Mouse (Mus musculus) intestine, embryonic 15.5 days (tissue): ENCODE measurements around the gene Ehmt1. TPM values are rescaled to one million over a fixed set of nuclear protein-coding genes. Genes with fewer than 3 reads are reported as not detected.

Source experiments
- ATAC-seq: fragments of 200-750 bp; cut with Nextera tagmentation; 2 replicates; pipeline ENCODE4 v1.8.0; 2017; ENCODE audit warnings: moderate TSS enrichment, moderate library complexity
- H3K27ac ChIP-seq: fragments of 300-500 bp; sonication (generic); 2 replicates; pipeline ENCODE4 v1.5.1; 2015; ENCODE audit warnings: mild to moderate bottlenecking, inconsistent platforms
- H3K27me3 ChIP-seq: fragments of 300-500 bp; sonication (generic); replicated peaks from 2 replicates; pipeline ENCODE4 v1.6.1; 2015; ENCODE audit warnings: inconsistent platforms
- H3K36me3 ChIP-seq: fragments of 300-500 bp; sonication (generic); 2 replicates; pipeline ENCODE4 v1.6.1; 2015; ENCODE audit warnings: inconsistent platforms
- H3K4me1 ChIP-seq: fragments of 300-500 bp; sonication (generic); replicated peaks from 2 replicates; pipeline ENCODE4 v1.6.1; 2015; ENCODE audit warnings: inconsistent platforms
- H3K4me2 ChIP-seq: fragments of 300-500 bp; sonication (generic); replicated peaks from 2 replicates; pipeline ENCODE4 v1.6.1; 2015; ENCODE audit warnings: mild to moderate bottlenecking, inconsistent platforms
- H3K4me3 ChIP-seq: fragments of 300-500 bp; sonication (generic); replicated peaks from 2 replicates; pipeline ENCODE4 v1.5.1; 2015; ENCODE audit warnings: inconsistent platforms
- H3K9ac ChIP-seq: fragments of 300-500 bp; sonication (generic); 2 replicates; pipeline ENCODE4 v1.6.1; 2015; ENCODE audit warnings: inconsistent platforms
- H3K9me3 ChIP-seq: fragments of 300-500 bp; sonication (generic); 2 replicates; pipeline ENCODE4 v1.6.1; 2016; ENCODE audit warnings: inconsistent platforms
- WGBS: fragments of 180-500 bp; shearing (Covaris S2); methylation state at CpG from one replicate; pipeline ENCODE4 v1.1.7; 2015; 5-methylcytosine and 5-hydroxymethylcytosine counted together
- polyA plus RNA-seq: library from polyadenylated mRNA; unstranded; fragments of >200 nt; fragmentation: Nextera tagmentation; extraction: Ambion mirVana; gene quantifications from 2 replicates; pipeline ENCODE4 v1.2.1, GENCODE M21; 2015

The Ehmt1 gene
- polyA plus RNA-seq, 1 experiment from 2014 or later = 72.4 TPM

DNA sequence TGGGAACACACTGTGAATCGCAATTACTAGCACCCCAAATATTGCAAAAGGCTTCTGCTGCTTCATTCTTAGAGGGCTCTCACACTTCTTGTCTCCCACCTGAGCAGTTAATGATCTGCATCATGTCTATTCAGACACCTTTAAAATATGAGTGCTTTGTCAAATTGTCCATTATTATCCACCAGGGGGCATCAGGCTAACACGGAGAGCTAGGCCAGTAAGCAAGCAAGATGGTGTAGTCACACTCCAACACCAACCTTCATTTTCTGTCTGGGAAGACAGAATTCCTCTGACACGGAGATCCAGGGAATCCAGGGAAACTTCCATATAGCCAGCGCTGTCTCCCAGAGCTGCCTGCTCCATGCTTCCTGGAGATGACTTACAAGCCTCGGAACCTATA is 67.0 kb downstream of the Ehmt1 start:
- 73% methylated on average over 5 of the region's 5 CpGs for WGBS
- Histone ChIP-seq H3K9ac (no peak overlapping the region), H3K27ac (no peak overlapping the region), H3K4me2 (no peak overlapping the region), H3K9me3 (no peaks in the 10 kb centered on the region), H3K36me3 (peaks cover 26% of the 10 kb centered on the region), H3K4me3 (no peak overlapping the region), H3K4me1 (no peaks in the 10 kb centered on the region), H3K27me3 (no peaks in the 10 kb centered on the region)
- no peak for ATAC-seq

DNA sequence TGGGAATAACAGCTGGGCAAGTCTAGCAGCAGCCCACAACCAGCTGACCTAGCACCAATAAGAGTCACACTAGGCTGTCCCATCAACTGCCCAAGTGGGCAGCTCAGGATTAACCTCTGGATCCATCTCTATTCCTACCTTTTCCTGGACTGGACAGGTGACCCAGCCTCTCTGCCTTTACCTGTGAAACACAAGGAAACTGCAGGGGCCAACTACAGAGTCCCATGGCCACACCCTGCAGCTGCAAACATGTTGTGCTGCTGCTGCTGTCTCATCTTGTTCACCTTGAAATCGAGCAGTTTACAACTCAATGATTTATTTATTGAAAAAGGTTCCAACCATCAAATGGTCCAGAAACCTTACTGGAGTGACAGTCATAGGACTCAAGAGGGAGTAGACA is 72.9 kb downstream of the Ehmt1 start:
- H3K27ac ChIP-seq = no peak overlapping the region
- 56% methylated on average over 1 of the region's 1 CpGs for WGBS
- peaks cover 21% of the 10 kb centered on the region for H3K36me3 ChIP-seq
- no peak overlapping the region for H3K4me2 ChIP-seq
- no peak for ATAC-seq
- no peaks in the 10 kb centered on the region for H3K4me1 ChIP-seq
- H3K9me3 ChIP-seq = no peaks in the 10 kb centered on the region
- no peak overlapping the region for H3K4me3 ChIP-seq
- no peaks in the 10 kb centered on the region for H3K27me3 ChIP-seq
- no peak overlapping the region for H3K9ac ChIP-seq

DNA sequence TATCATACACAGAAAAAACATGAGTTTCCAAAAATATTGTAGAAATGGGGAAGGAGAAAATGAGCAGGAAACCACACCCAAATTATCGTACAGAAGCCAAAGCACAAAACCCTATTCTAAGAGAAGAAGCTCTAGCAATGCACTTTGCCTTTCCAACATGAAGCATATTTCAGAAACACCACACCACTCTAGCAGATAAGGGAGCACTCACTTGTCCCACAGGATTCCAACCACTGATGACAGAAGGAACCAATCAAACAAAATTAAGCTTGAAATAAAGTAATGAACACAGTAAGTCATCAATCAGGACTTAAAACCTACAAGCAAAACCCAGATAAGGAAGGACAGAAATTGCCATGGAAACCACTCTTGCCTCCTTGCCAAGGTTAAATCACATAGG is 74.2 kb downstream of the Ehmt1 start:
- Histone ChIP-seq H3K36me3 (peaks cover 26% of the 10 kb centered on the region), H3K4me3 (no peak overlapping the region), H3K9ac (no peak overlapping the region), H3K4me1 (no peaks in the 10 kb centered on the region), H3K27ac (no peak overlapping the region), H3K27me3 (no peaks in the 10 kb centered on the region), H3K9me3 (no peaks in the 10 kb centered on the region), H3K4me2 (no peak overlapping the region)
- 83% methylated on average over 1 of the region's 1 CpGs for WGBS
- ATAC-seq = no peak

DNA sequence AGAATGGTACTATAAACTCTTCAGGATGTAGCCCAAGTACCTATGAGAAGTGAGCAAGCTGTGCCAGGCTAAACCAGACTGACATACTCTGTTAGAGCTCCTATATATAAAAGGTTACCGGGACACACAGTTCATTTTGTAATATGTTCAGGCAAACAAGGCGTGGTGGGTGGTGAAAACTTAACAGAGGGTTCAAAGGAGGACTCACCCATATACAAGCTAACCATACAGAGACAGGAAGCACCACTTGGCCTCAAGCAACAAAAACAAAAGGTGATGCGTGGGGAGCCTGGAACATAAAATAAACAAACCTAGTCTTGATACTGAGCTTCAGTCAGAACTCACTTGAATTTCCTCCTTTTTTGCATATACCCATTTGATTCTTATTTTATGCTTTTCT is 88.8 kb downstream of the Ehmt1 start:
- Histone ChIP-seq H3K9me3 (no peaks in the 10 kb centered on the region), H3K4me2 (no peak overlapping the region), H3K27me3 (no peaks in the 10 kb centered on the region), H3K36me3 (peaks cover 13% of the 10 kb centered on the region), H3K27ac (no peak overlapping the region), H3K4me1 (no peaks in the 10 kb centered on the region), H3K9ac (no peak overlapping the region), H3K4me3 (no peak overlapping the region)
- no peak for ATAC-seq
- WGBS = 74% methylated on average over 3 of the region's 3 CpGs

DNA sequence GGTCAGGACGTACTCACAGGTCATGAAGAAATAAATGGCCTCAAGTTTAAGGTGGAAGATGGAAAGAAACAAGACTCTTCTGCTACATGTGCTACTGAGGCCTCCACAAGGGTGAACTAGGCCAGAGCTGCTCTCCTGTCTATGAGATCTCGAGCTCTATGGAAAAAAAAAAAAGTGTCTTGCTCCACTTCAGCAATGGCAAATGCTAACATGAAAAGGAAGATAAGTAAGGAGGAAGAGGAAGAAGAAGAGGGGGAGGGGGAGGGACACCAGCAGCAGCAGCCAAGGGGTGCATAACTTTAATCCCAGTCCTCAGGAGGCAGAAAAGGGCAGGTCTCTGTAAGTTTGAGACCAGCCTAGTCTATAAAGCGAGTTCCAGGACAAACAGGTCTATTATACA is 109.7 kb downstream of the Ehmt1 start:
- Histone ChIP-seq H3K4me3 (no peak overlapping the region), H3K9ac (no peak overlapping the region), H3K36me3 (peaks cover 39% of the 10 kb centered on the region), H3K27me3 (no peaks in the 10 kb centered on the region), H3K27ac (no peak overlapping the region), H3K4me2 (no peak overlapping the region), H3K9me3 (no peaks in the 10 kb centered on the region), H3K4me1 (no peaks in the 10 kb centered on the region)
- 80% methylated on average over 3 of the region's 3 CpGs for WGBS
- ATAC-seq = no peak

DNA sequence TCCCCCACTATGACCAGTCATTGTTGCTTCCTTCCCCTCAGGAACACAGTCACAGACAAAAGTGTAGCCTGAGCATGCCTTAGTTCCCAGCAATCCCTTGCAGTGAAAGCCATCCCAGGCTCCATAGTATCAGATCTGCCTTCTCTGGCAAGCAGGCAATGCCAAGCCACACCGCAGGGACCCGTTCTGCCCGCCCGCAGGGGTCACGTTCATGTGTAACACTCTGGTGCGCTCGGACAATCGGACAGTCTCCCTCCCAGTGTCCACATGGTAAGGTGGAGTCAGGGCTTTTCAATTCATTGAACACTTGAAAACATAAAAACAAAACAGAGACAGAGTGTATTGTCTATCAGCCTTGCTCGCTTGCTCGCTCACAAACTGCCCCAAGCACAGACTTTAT is 111.7 kb downstream of the Ehmt1 start:
- Histone ChIP-seq H3K36me3 (peaks cover 35% of the 10 kb centered on the region), H3K4me1 (no peaks in the 10 kb centered on the region), H3K4me2 (no peak overlapping the region), H3K27me3 (no peaks in the 10 kb centered on the region), H3K4me3 (no peak overlapping the region), H3K27ac (no peak overlapping the region), H3K9ac (no peak overlapping the region), H3K9me3 (no peaks in the 10 kb centered on the region)
- WGBS = 97% methylated on average over 10 of the region's 10 CpGs
- no peak for ATAC-seq

DNA sequence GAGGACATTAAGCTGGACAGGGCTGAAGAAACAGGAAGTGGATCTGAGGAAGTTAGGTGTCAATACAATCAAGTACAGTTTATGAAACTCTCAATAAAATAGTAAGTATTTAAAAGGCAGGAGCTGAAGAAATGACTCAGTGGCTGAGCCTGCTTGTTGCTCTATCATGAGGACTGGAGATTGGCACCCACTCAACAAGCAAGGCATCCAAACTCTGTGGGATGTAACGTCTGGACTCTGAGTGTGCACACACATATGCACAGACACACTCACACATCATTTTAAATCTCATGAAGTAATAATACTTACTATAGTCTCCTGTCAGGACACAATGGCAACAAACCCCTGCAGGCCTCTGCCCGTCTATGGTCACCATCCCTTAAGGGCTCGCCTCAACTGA is 112.4 kb downstream of the Ehmt1 start:
- H3K4me3 ChIP-seq = no peak overlapping the region
- H3K9me3 ChIP-seq = no peaks in the 10 kb centered on the region
- no peak overlapping the region for H3K4me2 ChIP-seq
- ATAC-seq = no peak
- H3K4me1 ChIP-seq = no peaks in the 10 kb centered on the region
- no peaks in the 10 kb centered on the region for H3K27me3 ChIP-seq
- H3K27ac ChIP-seq = no peak overlapping the region
- H3K9ac ChIP-seq = no peak overlapping the region
- WGBS = 88% methylated on average over 3 of the region's 3 CpGs
- H3K36me3 ChIP-seq = peaks cover 33% of the 10 kb centered on the region

DNA sequence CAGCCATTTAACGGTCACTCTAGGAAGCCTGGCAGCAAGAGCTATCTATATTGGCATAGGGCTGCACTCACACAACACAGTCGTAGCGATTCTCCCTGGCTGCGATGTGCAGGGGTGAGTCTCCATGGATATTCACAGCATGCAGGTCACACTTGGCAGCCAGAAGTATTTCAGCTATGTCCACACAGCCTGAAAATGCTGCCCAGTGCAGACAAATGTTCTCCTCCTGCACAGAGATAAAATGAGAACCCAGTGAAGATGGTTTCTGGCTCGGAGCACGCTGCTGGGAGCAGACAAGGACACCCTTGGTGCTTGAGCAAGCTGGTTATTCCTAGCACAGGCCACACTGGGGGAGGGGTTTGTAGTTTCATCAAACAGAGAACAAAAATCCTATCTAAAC is 113.3 kb downstream of the Ehmt1 start:
- Histone ChIP-seq H3K27ac (no peak overlapping the region), H3K36me3 (peaks cover 42% of the 10 kb centered on the region), H3K4me2 (no peak overlapping the region), H3K27me3 (no peaks in the 10 kb centered on the region), H3K9me3 (no peaks in the 10 kb centered on the region), H3K4me1 (no peaks in the 10 kb centered on the region), H3K9ac (no peak overlapping the region), H3K4me3 (no peak overlapping the region)
- WGBS = 92% methylated on average over 6 of the region's 6 CpGs
- no peak for ATAC-seq

DNA sequence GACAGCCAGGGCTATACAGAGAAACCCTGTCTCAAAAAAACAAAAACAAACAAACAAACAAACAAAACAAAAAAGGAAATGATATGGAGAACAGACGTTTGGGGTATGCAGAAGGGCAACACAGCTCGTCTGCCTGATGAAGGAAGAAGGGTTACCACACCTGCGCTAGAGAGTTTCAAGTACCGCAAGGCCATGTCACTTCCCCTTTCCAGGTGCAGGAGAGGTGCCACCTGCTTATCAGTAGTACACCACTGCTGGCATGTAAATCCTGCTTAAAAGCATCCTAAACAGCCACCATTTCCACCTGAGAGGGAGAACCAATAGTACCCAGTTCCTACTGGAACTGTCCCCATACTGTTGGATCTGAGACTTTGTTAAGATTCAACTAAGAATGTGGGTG is 113.8 kb downstream of the Ehmt1 start:
- Histone ChIP-seq H3K4me3 (no peak overlapping the region), H3K27ac (no peak overlapping the region), H3K4me1 (no peaks in the 10 kb centered on the region), H3K9ac (no peak overlapping the region), H3K27me3 (no peaks in the 10 kb centered on the region), H3K36me3 (peaks cover 46% of the 10 kb centered on the region), H3K4me2 (no peak overlapping the region), H3K9me3 (no peaks in the 10 kb centered on the region)
- WGBS = 93% methylated on average over 4 of the region's 4 CpGs
- no peak for ATAC-seq

DNA sequence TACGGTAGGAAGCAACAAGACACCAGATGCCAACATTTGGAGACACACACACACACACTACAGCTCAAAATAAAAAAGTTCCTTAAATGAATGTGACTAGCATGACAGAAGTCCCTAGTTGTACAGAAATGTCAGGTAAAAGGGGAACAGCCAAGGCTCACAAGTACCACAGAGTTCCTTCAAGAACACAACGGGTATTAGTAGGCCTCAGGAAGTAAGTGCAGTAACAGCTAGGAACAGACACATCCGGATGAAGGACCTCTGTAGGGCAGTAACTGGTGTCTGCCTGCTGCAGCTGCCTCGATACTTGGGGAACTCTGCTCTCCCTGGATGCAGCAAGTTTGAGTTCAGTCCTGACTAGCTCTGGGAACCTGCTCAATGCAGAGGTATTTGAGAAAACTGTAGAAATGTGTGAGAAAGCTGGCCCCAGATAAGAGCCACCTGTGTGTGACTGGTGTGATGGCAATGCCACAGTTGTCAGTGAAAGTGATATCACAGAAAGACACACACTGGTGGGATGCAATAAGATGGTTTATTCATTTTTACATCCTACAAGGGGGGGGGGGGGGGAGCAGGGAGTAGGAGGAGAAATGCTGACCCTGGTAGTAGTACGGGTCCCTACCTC is 122.5 kb downstream of the Ehmt1 start:
- Histone ChIP-seq H3K9ac (no peak overlapping the region), H3K36me3 (peaks cover 40% of the 10 kb centered on the region), H3K27me3 (no peaks in the 10 kb centered on the region), H3K9me3 (no peaks in the 10 kb centered on the region), H3K27ac (no peak overlapping the region), H3K4me1 (no peaks in the 10 kb centered on the region), H3K4me3 (no peak overlapping the region), H3K4me2 (no peak overlapping the region)
- ATAC-seq = no peak
- WGBS = 85% methylated on average over 5 of the region's 5 CpGs

DNA sequence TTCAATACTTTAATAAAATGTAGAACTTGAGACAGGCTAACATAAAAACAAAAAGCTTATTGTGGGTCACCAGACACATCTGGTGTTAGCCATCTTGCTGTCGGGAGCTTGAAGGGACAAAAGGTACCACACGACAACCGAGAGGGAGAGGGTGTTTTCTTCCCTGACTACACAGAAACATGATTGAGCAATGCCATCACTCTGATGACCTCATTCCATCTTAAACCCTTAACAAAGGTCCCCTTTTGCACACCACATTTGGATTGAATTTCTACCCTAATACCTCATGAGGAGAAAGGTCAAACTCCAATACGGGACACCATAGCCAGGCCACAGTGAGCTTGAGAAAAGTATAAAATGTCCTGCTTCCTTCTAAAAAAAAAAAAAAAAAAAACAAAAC is 132.2 kb downstream of the Ehmt1 start:
- ATAC-seq = no peak
- no peaks in the 10 kb centered on the region for H3K9me3 ChIP-seq
- no peaks in the 10 kb centered on the region for H3K4me1 ChIP-seq
- no peak overlapping the region for H3K4me2 ChIP-seq
- no peak overlapping the region for H3K27ac ChIP-seq
- H3K4me3 ChIP-seq = no peak overlapping the region
- WGBS = 71% methylated on average over 4 of the region's 4 CpGs
- H3K9ac ChIP-seq = no peak overlapping the region
- no peaks in the 10 kb centered on the region for H3K27me3 ChIP-seq
- H3K36me3 ChIP-seq = peaks cover 19% of the 10 kb centered on the region

DNA sequence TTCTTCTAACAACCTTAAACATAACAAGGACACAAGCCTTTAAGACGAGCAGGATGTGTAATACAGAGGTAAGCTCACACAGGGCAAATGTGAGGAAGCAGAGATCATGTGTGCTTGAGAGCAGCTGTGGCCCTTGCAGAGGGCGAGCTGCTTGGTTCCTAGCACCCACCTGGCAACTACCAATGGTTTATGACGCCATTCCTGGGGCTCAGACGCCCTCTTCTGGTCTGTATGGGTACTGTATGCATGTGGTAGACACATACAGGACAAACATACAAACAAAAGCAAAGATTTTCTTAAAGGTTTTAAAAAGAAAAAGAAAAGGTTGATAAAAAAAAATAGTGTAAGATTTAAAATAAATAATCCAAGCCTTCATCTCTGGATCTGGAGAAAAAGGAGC is 138.2 kb downstream of the Ehmt1 start:
- 55% methylated on average over 4 of the region's 4 CpGs for WGBS
- Histone ChIP-seq H3K4me2 (no peak overlapping the region), H3K9ac (no peak overlapping the region), H3K27me3 (no peaks in the 10 kb centered on the region), H3K36me3 (no peaks in the 10 kb centered on the region), H3K4me3 (no peak overlapping the region), H3K4me1 (no peaks in the 10 kb centered on the region), H3K27ac (no peak overlapping the region), H3K9me3 (no peaks in the 10 kb centered on the region)
- no peak for ATAC-seq

DNA sequence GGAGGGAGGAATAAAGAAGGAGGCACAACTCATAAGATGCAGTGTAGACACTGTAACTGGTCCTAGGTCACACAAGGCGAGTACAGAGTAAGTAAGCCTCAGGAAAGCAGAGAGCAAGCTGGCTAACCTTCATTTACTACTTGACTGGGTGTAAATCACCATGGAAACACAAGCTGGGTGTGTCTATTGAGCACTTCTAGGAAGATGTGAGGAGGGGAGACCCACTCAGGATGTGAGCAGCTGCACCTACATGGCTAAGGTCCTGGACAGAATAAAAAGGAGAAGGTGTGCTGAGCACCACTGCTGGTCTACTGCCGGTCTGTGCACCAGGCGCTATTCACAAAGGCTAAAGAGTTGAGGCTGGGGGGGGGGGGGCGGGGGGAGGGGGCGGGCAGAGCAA is 142.6 kb downstream of the Ehmt1 start:
- WGBS = 28% methylated on average over 3 of the region's 5 CpGs
- Histone ChIP-seq H3K9ac (no peak overlapping the region), H3K4me2 (no peak overlapping the region), H3K36me3 (no peaks in the 10 kb centered on the region), H3K9me3 (no peaks in the 10 kb centered on the region), H3K4me1 (no peaks in the 10 kb centered on the region), H3K27ac (no peak overlapping the region), H3K4me3 (no peak overlapping the region), H3K27me3 (no peaks in the 10 kb centered on the region)
- ATAC-seq = no peak
